Mouse (Mus musculus) cortical plate, adult 2 months (tissue): ENCODE measurements at regions not wholly inside any gene's neighbourhood (a gene's known extent, or its start where the extent isn't known, plus 50 kb on each side); places are given as distances from the start of the nearest gene placed in this dataset.

ENCODE experiments used
- CTCF ChIP-seq: fragments of 200-500 bp; IDR thresholded peaks from 2 replicates; pipeline ENCODE4 v1.5.1; 2011; ENCODE audit warnings: mild to moderate bottlenecking, control low read depth, low read length; ENCODE audit not compliant: insufficient read depth; ENCODE audit errors: extremely low read depth
- POLR2A ChIP-seq: fragments of 200-500 bp; IDR thresholded peaks from 2 replicates; pipeline ENCODE4 v1.6.1; 2011; ENCODE audit warnings: mild to moderate bottlenecking, low read length, control low read depth; ENCODE audit not compliant: insufficient read depth; ENCODE audit errors: extremely low read depth

DNA sequence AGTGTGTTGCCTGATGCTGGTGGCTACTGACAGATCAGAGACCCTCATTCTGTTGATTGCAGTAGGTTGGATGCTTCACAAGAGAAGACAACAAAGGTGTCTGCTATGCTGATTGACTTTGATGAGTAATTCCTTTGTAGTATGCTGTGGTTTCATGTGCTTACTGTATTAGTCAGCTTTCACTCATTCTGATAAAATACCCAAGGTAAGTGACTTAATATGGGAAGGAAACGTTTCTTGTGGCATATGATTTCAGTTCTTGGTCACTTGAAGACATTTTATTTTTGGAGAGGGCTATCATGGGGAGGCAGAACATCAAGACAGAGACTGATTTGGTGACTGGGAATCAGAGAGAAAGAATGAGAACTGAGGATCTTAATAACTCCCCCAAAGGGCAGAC is 90.9 kb upstream of the Ndst3 start:
- TF ChIP-seq POLR2A, result no peak
- TF ChIP-seq CTCF, result no peak
